Mouse (Mus musculus) embryo, embryonic 11 days (tissue): ENCODE measurements around the gene Bcl2.

Experiments used
- DNase-seq: peaks from one replicate; pipeline ENCODE4 v3.0.0-alpha.2; 2015

Gene Bcl2

GRCm38 (mm10) chr1:106711356-106712125 lies 2.5 kb downstream of the Bcl2 start:
- no peak for DNase-seq

GRCm38 (mm10) chr1:106710202-106710601 lies 3.9 kb downstream of the Bcl2 start:
- no peak for DNase-seq

- DNase-seq: no peak
Observed at GRCm38 (mm10) chr1:106707036-106707880, 6.8 kb downstream of the Bcl2 start.

GRCm38 (mm10) chr1:106703183-106703582 lies 10.9 kb downstream of the Bcl2 start:
- no peak for DNase-seq

GRCm38 (mm10) chr1:106702471-106703175 lies 11.5 kb downstream of the Bcl2 start:
- no peak for DNase-seq

- no peak for DNase-seq
Observed at GRCm38 (mm10) chr1:106700520-106701114, 13.5 kb downstream of the Bcl2 start.

- no peak for DNase-seq
Observed at GRCm38 (mm10) chr1:106696472-106696871, 17.6 kb downstream of the Bcl2 start.

- no peak for DNase-seq
Observed at GRCm38 (mm10) chr1:106695649-106696048, 18.4 kb downstream of the Bcl2 start.

GRCm38 (mm10) chr1:106694316-106694715 lies 19.8 kb downstream of the Bcl2 start:
- no peak for DNase-seq

- DNase-seq: no peak
Observed at GRCm38 (mm10) chr1:106692599-106692998, 21.5 kb downstream of the Bcl2 start.

GRCm38 (mm10) chr1:106690887-106691286 lies 23.2 kb downstream of the Bcl2 start:
- no peak for DNase-seq

GRCm38 (mm10) chr1:106688161-106688516 lies 25.9 kb downstream of the Bcl2 start:
- DNase-seq: no peak

- DNase-seq: no peak
Observed at GRCm38 (mm10) chr1:106687435-106688160, 26.5 kb downstream of the Bcl2 start.

GRCm38 (mm10) chr1:106685702-106686101 lies 28.4 kb downstream of the Bcl2 start:
- DNase-seq: no peak

GRCm38 (mm10) chr1:106684546-106684945 lies 29.5 kb downstream of the Bcl2 start:
- no peak for DNase-seq

- no peak for DNase-seq
Observed at GRCm38 (mm10) chr1:106682829-106683228, 31.2 kb downstream of the Bcl2 start.

- DNase-seq: no peak
Observed at GRCm38 (mm10) chr1:106679800-106680515, 34.1 kb downstream of the Bcl2 start.

- no peak for DNase-seq
Observed at GRCm38 (mm10) chr1:106678060-106678478, 36.0 kb downstream of the Bcl2 start.

GRCm38 (mm10) chr1:106666140-106667088 lies 47.7 kb downstream of the Bcl2 start:
- DNase-seq: no peak

- DNase-seq: no peak
Observed at GRCm38 (mm10) chr1:106664978-106665377, 49.1 kb downstream of the Bcl2 start.
